Comparison of ENCODE assay signal across 8 mouse cellular contexts in genomic region chr9:78488890-78489420, GRCm38 (mm10). TPM values are rescaled to one million over a fixed set of nuclear protein-coding genes. Genes with fewer than 3 reads are reported as not detected.
DNase-seq lines count a peak whose midpoint lies in the region; ATAC-seq lines count a peak whose summit lies in the region.

Gene Eef1a1, minus strand, starts transcription at chr9:78489151.

- WGBS in intestine, embryonic 14.5 days, result under 1% methylated on average over 18 of the region's 20 CpGs
- WGBS in limb, embryonic 10.5 days, result 4% methylated on average over 15 of the region's 20 CpGs
- WGBS in midbrain, embryonic 11.5 days, result 4% methylated on average over 19 of the region's 20 CpGs

- DNase-seq in left cerebral cortex, adult 18-20 months (ENCODE audit: low spot score in 2 of 2), result peak; percentile 40 to 48
- no peak for DNase-seq in left cerebral cortex, adult 11 months (ENCODE audit: low spot score)
- DNase-seq in gastrocnemius, postnatal 4 days (ENCODE audit: low spot score in 2 of 2), result peak; percentile 30 to 63
- DNase-seq in intestine, embryonic 14.5 days (ENCODE audit: low spot score), result peak; percentile 71
- DNase-seq in limb, embryonic 10.5 days (ENCODE audit: low spot score), result peak; percentile 68
- peak; percentile 94 for DNase-seq in midbrain, embryonic 11.5 days (ENCODE audit: low spot score, missing footprints)
- DNase-seq in spleen, postnatal 4 days (ENCODE audit: low spot score in 2 of 2), result peak; percentile 35 to 68

- peak within 1 kb of the TSS; percentile 59 for H3K9ac ChIP-seq in intestine, embryonic 14.5 days (ENCODE audit: low read length)
- H3K9ac ChIP-seq in midbrain, embryonic 11.5 days (ENCODE audit: low read length), result peak within 1 kb of the TSS; percentile 70

- H3K27ac ChIP-seq in intestine, embryonic 14.5 days (ENCODE audit: low read depth), result peak within 1 kb of the TSS; percentile 64
- peak within 1 kb of the TSS; percentile 78 for H3K27ac ChIP-seq in limb, embryonic 10.5 days
- no peak within 1 kb of the TSS; the same call in 1 of the 2 replicates for H3K27ac ChIP-seq in midbrain, embryonic 11.5 days (ENCODE audit: low read depth, low read length)

- no peaks in the 10 kb centered on the region for H3K9me3 ChIP-seq in intestine, embryonic 14.5 days (ENCODE audit: control insufficient read depth, low read length)
- H3K9me3 ChIP-seq in limb, embryonic 10.5 days (replicated peaks), result no peaks in the 10 kb centered on the region
- no peaks in the 10 kb centered on the region for H3K9me3 ChIP-seq in midbrain, embryonic 11.5 days (ENCODE audit: control insufficient read depth, low read length)

- no peaks in the 10 kb centered on the region for H3K27me3 ChIP-seq in intestine, embryonic 14.5 days (replicated peaks; ENCODE audit: control insufficient read depth, insufficient read depth, low read length)
- no peaks in the 10 kb centered on the region for H3K27me3 ChIP-seq in limb, embryonic 10.5 days (ENCODE audit: low read depth, poor library complexity, severe bottlenecking)
- H3K27me3 ChIP-seq in midbrain, embryonic 11.5 days (ENCODE audit: control insufficient read depth, insufficient read depth, low read length), result no peaks in the 10 kb centered on the region

- H3K4me2 ChIP-seq in intestine, embryonic 14.5 days (ENCODE audit: low read length), result peak within 1 kb of the TSS; percentile 75
- peak within 1 kb of the TSS; percentile 55 for H3K4me2 ChIP-seq in midbrain, embryonic 11.5 days

- ATAC-seq in common myeloid progenitor, adult 5-6 weeks (replicated peaks; ENCODE audit: low read depth, poor library complexity, severe bottlenecking), result peak; percentile 76
- ATAC-seq in intestine, embryonic 14.5 days (replicated peaks; ENCODE audit: low FRiP score, low TSS enrichment, low read depth), result peak; percentile 67
- peak; percentile 80 for ATAC-seq in midbrain, embryonic 11.5 days (ENCODE audit: low FRiP score)

- H3K36me3 ChIP-seq in intestine, embryonic 14.5 days (ENCODE audit: control insufficient read depth, insufficient read depth, low read length), result no peaks in the 10 kb centered on the region
- H3K36me3 ChIP-seq in limb, embryonic 10.5 days, result no peaks in the 10 kb centered on the region
- no peaks in the 10 kb centered on the region for H3K36me3 ChIP-seq in midbrain, embryonic 11.5 days (ENCODE audit: control insufficient read depth, insufficient read depth, low read length)

- H3K4me3 ChIP-seq in intestine, embryonic 14.5 days (ENCODE audit: low read depth, low read length), result peak within 1 kb of the TSS; percentile 47
- peak within 1 kb of the TSS; percentile 51 for H3K4me3 ChIP-seq in limb, embryonic 10.5 days
- H3K4me3 ChIP-seq in midbrain, embryonic 11.5 days (ENCODE audit: low read depth, low read length), result peak within 1 kb of the TSS; percentile 34

- no peaks in the 10 kb centered on the region for H3K4me1 ChIP-seq in intestine, embryonic 14.5 days (replicated peaks; ENCODE audit: control insufficient read depth, insufficient read depth, low read length)
- peaks cover 10% of the 10 kb centered on the region for H3K4me1 ChIP-seq in limb, embryonic 10.5 days
- H3K4me1 ChIP-seq in midbrain, embryonic 11.5 days (ENCODE audit: control insufficient read depth, insufficient read depth, low read length), result peaks cover 3% of the 10 kb centered on the region; the same call in 1 of the 2 replicates

RNA-seq across cellular contexts. Expression of gene Eef1a1, which starts in this region (rescaled TPM):
- total RNA-seq in left cerebral cortex, adult 18-20 months (2021), result 1,000 to 10,000 TPM; 2,328 to 2,361 TPM
- total RNA-seq in common myeloid progenitor, adult 5-6 weeks (2017), result 14,048 and 16,425 TPM in 2 replicates
- total RNA-seq in gastrocnemius, postnatal 4 days (2021), result 1,000 to 10,000 TPM; 5,472 to 6,062 TPM
- polyA plus RNA-seq in intestine, embryonic 14.5 days (2014; fragmentation: Nextera tagmentation; extraction: Ambion mirVana), result 5,695 and 6,055 TPM in 2 replicates
- 3,854 and 3,970 TPM in 2 replicates for polyA plus RNA-seq in limb, embryonic 10.5 days (2016; fragmentation: Nextera tagmentation; extraction: Ambion mirVana)
- 4,628 and 4,661 TPM in 2 replicates for polyA plus RNA-seq in midbrain, embryonic 11.5 days (2014; fragmentation: Nextera tagmentation; extraction: Ambion mirVana)
